Mouse (Mus musculus): ENCODE results near the gene Tas2r135.

The Tas2r135 gene

DNA sequence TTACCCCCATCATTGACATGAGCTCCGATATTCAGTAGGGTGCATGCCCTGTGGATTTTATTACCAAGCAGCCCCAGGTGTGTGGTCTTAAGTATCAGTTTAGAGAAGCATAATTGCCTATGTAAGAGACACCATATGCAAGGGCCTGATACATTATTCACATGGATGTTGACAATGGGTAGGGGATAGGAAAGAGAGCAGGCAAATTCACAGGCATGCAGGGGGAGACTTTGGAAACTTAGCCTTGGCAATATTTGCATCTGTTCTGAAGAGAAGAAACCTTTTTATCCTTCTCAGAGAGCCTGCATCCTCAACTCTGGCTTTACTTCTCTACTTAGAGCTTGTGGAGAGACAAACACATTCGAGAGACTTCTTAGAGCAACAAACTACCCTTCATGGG, at the start of gene Tas2r135:
Gene Tas2r135 (plus strand): TSS at position 301 of the 400 bp plus-strand sequence.
- DNase-seq: no peak

DNA sequence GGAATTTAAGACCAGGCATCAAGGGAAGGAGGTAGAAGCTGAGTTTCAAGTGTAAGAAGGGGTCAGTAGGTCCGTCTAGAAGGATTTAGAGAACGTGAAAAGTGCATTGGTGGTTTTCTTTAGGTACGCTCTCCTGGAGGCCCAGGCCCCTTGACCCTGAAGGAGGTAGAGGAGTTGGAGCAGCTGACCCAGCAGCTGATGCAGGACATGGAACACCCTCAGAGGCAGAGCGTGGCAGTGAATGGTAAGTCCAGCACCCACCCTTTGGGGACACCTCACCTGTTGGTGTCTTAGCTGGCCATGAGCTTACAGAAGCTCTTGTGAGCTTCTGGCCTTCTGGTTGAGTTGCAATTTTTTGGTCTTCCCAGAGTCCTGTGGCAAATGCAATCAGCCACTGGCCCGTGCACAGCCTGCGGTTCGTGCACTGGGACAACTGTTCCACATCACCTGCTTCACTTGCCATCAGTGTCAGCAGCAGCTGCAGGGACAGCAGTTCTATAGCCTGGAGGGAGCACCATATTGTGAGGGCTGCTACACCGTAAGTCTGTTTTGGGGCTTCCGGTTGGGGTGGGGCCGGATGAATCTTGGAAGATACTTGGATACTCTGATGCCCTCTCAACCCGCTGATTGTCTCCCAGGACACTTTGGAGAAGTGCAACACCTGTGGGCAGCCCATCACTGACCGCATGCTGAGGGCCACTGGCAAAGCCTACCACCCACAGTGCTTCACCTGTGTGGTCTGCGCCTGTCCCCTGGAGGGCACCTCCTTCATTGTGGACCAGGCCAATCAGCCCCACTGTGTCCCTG, 49.2 kb upstream of the Tas2r135 start:
- DNase-seq: no peak

GRCm38 (mm10) chr6:42356913-42357312, 48.3 kb upstream of the Tas2r135 start:
- DNase-seq: no peak

DNA sequence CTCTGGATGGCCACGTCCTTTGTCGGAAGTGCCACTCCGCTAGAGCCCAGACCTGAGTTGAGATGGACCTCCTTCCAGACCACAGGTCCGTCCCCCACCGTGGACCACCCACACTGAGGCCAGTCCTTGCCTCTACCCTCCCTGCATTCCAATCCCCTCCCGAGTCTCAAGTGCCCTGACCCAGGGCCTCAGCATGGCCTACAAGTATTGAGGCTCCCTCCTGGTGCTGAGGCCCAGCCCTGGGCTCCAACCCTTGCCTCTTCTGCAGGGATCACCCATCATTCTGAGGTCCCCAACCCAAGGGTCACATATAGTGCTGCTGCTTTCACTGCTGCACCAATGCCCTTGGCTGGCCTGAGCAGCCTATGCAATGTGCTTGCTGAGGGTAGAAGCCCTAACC, 47.3 kb upstream of the Tas2r135 start:
- DNase-seq: no peak

DNA sequence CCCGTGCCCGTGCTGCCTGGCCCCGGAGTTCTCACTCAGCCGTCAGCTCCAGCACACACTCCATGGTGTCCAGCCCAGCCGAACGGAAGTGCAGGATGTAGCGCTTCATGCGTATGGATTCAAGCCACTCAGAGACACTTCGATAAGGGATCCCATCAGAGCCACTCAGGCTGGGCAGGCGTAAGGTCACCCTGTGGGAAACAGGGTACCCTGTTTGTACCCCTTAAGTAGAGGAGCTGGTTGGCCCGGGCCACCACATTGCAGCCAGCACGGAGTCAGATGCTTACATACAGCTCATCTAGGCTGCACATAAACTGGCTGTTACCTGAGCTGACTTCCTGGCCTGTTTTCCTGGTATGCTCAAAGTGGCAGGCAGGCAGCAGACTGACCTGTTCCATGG, 46.3 kb upstream of the Tas2r135 start:
- no peak for DNase-seq

DNA sequence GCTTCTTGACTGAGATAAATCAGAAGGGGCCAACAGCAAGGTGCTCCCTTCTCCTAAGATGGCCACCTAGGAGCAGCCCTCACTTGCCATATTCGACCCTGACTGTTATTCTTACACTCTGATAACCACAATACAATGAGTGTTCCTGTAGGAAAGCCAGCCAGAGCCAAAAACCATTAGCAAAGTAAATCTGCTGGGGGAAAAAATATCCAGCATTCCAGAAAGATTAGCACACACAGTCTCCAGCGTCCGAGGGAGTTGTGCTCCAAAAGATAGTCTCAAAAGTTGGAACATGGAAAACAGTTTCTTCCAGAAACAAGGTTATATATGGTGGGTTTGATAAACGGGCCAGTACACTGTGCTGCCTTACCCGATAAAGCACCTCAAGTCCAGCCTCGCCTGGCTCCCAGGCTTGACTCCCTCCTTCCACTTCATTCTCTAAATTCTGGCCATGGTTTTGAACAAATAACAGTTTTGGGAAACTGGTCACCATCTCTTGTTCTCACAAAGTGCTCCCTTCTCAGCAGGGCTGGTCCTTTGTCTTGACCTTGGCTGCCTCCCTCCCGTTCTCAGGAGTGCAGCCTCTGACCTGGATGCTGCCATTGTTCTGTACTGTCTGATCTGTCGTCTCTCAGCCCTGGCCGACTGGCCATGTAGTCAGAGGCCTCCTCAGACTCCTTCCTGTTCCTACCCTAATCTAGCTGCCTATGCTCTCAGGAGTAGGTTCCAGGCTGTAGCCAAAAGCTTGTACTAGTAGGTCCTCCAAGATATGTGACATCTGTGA, 45.7 kb upstream of the Tas2r135 start:
- DNase-seq: no peak

DNA sequence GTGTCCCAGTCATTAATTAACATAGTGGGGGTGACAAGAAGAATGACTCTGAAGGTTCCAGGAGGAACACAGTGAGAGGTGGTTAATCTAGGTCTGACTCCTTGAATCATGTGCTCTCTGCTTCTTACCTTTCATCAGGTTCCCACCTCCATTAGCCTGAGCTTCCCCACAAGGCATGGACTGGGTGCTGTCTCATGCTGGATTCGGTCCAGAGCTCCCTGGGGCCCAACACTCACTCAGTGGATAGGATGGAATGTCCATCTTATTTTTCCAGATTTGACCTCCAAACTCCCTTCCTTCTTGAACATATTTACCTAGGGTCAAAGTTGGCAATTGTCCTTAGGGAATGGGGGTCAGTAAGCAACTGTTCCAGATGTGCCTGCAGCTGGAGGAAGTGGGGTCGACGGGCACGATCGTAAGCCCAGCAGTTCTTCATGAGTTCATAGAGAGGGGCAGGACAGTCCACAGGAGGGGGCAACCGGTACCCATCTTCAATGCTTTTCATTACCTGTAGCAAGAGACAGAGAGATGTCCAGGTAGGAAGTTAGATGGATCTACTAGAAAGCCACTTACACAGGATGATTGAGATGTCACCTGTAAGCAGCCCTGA, 44.9 kb upstream of the Tas2r135 start:
- no peak for DNase-seq

GRCm38 (mm10) chr6:42361041-42361895, 44.0 kb upstream of the Tas2r135 start:
- no peak for DNase-seq

GRCm38 (mm10) chr6:42362074-42362473, 43.2 kb upstream of the Tas2r135 start:
- DNase-seq: no peak

- no peak for DNase-seq
Observed at GRCm38 (mm10) chr6:42362497-42362896, 42.7 kb upstream of the Tas2r135 start.

DNA sequence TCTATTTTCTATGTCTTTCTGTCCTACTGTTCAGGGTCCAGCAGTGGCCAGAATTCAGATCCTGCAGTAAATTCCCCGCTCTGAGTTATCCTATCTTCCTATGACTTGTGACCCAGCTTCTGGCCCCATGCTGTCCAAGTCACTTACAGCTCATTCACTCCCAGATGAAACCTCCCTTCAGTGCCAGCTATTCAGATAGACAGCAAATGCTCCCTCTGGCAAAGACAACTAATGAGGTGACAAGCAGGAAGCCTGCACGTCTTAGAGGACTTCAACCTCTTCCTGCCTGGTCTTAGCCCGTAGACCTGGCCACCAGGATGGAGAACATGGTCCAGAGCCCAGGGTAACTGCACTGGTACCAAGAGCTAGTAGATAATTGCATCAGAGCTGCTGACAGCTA, 42.3 kb upstream of the Tas2r135 start:
- DNase-seq: no peak

DNA sequence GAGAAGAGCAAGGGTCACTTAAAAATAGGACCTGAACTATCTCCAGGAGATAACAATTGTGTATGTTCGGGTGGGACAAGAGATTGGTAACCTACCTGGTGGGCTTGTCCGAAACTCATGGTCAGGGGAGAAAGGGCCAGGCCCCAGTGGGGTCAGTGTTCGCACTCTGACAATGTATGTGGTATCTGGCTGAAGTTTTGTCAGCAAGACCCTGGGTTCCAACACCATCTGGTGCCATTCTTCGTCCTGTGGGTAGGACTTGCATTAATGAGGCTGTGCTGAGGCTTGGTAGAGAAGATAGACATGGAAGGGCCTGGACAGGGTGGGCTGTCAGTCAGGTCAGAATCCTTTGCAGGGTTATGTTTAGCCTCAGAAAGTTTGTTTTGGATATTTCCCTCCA, 41.2 kb upstream of the Tas2r135 start:
- no peak for DNase-seq

GRCm38 (mm10) chr6:42364607-42365006, 40.6 kb upstream of the Tas2r135 start:
- no peak for DNase-seq

DNA sequence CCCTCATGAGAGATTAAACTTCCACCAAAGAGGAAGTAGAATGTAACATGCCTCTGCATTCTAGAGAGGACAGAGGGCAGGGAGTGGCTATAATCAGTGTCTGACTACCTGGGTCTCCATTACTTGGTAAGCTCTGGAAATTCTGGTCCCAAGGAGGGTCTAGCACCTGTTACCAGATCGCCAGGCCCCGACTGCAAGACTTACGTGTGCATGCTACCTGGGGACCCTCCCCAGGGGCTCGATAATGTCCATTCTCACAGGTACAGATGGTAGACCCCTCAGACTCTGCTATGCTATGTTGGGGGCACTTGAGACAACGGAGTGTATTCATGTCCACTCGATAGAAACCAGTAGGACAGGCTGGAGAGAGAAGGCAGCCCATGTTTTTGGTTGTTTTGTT, 40.0 kb upstream of the Tas2r135 start:
- DNase-seq: no peak

GRCm38 (mm10) chr6:42369870-42370269, 35.4 kb upstream of the Tas2r135 start:
- DNase-seq: peak; percentile 68 to 79

DNA sequence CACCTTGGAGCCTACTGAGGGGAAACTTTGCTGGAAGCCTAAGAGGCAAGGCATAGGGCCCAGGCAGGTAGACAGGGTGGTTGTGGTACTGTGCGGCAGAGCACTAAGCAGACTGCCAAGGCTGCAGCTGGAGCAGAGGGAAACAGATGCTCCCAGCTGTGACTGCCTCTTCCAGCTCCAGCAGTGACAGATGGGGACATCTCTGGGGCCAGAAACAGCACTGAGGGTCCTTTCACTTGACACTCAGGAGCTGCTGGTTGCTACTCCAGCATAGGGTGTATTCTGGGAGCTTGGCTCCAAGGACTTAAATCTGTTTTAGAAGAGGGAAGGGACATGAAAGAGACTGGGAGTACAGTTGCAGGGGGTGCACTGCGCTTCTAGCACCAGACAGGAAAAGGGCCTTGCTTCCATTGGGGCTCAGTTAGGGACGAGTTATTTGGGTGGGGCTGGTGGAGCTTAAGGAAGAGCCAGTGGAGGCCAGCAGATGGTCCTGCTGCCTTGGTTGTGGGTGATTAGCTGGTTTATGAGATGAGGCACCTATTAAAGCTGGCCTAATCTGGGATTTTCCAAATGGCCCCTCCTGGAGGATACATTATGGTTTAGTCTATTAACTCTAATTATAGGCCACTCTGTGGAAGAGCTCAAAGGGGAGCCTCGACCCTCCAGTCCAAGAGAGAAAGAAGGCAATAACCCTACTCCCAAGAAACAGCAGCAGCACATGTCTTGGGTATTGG, 34.4 kb upstream of the Tas2r135 start:
- no peak for DNase-seq

GRCm38 (mm10) chr6:42372001-42372400, 33.2 kb upstream of the Tas2r135 start:
- DNase-seq: no peak

DNA sequence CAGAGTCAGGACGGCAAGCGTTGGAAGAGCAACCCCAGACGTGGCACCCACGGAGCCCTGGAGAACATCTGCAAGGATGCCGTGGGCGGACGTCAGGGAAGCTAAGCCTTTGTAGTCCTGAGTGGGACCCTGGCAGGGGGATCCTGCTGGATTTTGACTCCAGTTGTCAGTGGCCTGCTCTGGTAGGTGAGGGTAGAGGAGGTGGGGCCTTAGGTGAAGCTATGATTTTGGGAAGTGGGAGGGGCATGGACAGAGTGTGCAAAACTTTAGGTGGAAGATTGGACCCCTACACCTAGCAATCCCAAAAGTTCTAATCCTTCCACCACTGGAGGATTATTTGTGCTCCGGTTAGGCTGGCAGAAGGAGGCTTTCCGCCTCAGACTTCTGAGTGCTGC, 32.8 kb upstream of the Tas2r135 start:
- no peak for DNase-seq

DNA sequence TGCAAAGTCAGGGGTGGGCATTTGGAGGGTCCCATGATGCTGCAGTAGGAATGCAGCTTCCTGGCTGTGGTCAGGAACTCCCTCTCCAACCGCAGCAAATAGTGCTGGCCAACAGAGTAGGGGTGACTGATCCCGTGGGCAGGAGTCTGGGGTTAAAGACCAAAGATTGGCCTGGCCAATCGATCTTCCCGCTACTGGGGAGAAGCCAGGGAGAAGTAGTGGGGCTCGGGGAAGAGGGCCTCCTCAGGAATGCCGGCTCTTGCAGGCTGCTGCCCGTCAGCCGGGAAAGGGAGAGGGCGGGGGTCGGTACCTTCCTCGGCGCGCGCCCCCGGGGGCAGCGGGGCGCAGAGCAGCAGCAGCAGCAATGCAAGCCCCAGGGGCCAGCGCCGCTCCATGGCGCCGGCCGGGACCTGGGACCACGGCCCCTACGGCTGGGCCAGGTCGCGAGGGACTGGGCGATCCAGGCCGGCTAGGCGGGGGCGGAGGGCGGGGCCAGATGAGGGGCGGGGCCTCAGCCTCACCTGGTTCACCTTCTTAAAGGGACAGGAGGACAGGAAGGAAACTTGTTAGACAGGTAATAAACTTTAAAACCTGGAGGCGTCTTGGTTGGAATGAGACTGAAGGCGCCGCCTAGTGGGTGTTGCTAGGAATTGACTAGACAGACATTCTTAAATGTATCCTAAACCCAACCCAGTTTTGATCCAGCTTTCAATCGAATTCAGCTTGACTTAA, 32.3 kb upstream of the Tas2r135 start, which contains the start of gene Epha1:
Gene Epha1 (minus strand): TSS at position 453 of the 732 bp plus-strand sequence.
- peak; percentile 79 to 86 for DNase-seq

GRCm38 (mm10) chr6:42373669-42374430, 31.4 kb upstream of the Tas2r135 start:
- DNase-seq: no peak
